Mouse (Mus musculus) urinary bladder, postnatal 14 days (tissue): Measurements from ENCODE around the gene Copz1.

Experiments
- DNase-seq: peaks from one replicate; pipeline ENCODE4 v3.0.0; 2021; ENCODE audit warnings: low spot score

Gene Copz1

GRCm38 (mm10) chr15:103308876-103309580, 36.5 kb downstream of the Copz1 start:
- DNase-seq = no peak

DNA sequence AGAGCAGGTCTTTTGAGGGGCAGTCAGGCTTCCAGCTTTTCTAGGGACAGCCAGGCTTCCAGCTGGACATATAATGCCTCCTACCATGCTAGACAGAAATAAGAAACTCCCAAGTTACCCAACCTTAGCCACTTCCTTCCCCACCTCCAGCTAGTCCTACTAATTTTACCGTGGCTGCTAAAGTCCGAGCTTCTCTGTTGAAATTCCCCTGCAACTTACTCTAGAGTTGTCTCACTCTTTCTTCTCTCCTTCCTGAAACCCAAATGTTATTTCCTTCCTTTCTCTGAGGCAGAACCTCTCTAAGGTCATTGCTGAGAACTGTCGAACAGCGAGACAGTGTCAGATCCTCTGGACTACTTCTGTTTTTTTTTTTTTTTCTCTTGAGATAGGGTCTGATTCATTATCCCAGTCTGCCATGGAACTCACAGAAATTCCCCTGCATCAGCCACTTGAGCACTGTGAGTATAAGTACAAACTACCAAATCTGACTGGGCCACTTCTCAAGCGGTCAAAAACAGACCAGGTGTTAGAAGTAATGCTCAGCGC, 37.9 kb downstream of the Copz1 start, which contains the start of gene Gpr84:
TSS of gene Gpr84 (minus strand) at position 248 of the 546 bp plus-strand sequence.
- no peak for DNase-seq

DNA sequence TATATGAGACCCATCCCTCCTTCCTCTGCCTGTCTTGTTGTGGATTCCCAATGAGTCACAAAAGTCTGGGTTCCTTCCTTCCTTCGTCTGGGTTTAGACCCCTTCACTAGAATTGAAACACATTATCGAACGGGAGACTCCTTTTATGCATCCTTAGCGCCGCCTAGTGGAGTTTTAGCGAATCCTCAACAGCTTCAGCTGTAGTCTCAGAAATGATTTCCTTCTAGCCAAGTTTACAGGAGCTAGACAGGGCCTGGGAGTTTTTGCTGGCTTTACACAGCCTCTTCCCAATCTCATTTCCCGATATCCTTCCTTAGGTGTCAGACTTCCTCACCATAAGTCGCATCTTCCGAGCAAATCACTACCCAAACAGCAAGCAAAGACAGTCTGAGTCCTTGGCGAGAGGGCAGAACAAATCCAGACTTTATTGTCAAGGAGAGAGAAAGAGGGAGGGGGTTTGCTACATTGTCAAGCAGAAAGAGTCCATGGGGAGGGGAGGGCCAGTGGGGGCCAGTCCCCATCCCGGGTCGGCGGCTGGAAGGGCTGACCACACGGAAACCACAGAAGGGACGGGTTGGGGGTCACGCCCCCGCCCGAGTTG, 41.1 kb downstream of the Copz1 start:
- peak; percentile 48 for DNase-seq

- no peak for DNase-seq
These were observed 41.7 kb downstream of the Copz1 start for GRCm38 (mm10) chr15:103314181-103314580.

GRCm38 (mm10) chr15:103315011-103315502, 42.5 kb downstream of the Copz1 start:
- peak; percentile 80 for DNase-seq

GRCm38 (mm10) chr15:103315979-103316776, 43.7 kb downstream of the Copz1 start:
- peak; percentile 62 for DNase-seq

DNA sequence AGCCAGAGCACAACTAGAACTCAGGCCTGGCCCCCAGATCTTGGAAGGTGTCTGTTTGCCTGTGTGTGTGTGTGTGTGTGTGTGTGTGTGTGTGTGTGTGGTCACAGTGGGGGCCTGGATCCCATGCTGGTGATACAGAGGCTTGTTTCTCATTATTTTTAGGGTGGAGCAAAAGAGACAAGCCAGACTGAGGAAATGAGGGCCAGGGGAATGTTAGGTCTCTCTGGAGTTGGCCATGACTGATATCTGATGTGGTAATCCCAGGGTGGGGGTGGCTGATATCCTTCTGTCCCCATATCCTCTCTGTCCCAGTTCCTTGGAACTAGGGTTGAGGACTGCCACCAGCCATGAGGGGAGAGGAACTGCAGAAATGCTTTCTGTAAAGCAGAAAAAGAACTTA, 44.6 kb downstream of the Copz1 start:
- DNase-seq = no peak

DNA sequence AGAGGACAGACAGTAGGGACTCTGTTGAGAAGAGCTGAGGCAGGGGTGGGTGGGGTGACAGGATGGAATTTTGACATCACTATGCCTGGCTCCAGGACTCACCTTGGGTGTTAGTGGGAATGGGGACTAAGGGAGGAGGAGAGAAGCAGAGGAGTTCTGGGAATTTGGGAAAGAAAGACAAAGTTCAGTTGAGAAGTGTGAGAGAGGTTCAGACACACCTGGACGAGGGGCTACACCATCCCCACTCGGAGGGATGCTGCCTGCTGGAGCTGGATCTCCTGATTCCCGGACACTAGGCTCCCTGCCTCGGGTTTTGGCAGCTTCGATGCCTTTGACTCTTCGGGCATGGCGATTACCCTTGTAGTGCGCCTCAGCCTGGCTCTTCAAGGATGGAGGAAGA, 45.2 kb downstream of the Copz1 start:
- no peak for DNase-seq

DNA sequence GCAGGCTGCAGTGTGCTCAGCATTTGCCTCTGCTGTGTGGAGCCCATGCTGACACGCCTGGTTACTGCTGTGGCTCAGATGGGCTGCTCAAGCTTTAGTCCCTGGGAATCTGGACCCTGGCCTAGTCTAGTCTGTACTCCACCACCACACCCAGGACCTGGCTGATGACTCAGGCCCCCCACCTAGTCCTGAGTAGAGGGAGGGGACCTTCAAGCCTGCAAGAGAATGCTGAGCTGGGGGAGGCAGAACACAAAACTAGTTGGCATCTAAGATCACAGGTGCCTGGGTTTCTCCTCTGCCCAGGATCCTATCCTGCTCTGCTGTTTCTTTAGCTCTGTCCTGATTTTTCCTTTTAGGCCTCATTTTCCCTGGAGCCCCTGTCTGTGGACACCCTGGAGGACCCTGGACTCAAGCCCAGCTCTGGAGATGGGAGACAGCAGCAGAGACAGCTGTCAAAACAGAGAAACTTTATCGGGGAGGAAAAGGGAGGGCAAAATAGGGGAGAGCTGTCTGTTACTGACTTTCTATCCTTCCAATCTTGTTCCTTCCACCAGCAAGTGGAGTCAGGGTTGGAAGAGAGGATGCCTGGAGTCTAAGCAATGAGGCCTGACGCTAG, 45.8 kb downstream of the Copz1 start:
- no peak for DNase-seq

DNA sequence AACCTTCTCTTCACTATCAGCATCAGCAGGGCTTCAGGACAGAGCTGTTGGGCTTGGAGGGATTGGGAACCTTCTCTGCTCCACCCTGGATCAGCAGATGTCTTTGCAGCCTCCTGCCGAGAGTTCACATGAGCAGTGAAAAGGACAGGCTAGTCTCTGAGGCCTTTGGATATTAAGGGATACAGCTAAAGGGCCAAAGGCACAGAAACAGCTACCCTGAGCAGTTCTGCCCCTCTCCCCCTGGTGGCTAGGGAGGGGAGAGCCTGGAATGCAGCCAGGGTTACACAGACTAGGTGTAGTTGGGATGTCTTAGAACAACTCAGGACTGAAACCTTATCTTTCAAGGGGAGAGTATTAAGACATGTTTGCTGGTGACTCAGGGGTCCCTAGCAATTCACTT, 48.6 kb downstream of the Copz1 start:
- DNase-seq = no peak

DNA sequence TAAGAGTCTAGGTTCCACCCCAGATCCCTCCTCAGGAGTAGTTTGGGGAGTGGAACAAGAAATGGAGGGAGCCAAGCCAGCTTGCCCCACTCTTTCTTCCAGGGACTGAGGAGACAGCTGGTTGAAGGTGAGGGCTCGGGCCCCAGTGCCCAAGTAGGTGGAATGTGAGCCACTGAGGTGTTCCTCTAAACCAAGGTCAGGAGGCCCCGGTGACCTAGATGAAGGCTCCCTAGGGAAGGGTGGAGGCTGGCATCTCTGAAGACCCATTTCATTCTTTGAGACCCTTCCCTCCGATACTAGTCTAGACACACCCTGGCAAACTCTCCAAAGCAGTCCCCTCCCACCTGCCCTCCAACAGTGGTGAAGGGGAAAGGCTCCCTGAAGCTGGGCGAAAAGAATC, 49.9 kb downstream of the Copz1 start:
- no peak for DNase-seq

DNA sequence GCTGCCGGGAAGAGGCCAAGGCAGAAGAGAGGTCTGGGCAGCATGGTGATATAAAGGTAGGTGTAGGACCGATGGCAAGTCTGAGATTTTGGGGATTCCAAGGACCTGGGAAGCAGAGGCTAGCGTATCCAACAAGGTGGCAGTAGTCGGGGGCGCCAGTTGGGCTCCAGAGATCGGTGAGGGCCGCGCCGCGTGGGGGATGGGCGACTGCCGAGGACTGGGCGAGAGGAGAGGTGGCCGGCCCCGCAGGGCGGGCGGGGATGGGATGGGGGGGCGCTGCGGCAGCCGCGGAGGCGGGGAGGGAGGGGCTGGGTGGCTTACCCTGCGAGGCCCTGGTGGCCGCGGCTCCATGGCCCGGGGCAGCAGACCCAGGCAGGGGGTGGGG, 50.5 kb downstream of the Copz1 start:
- peak; percentile 55 for DNase-seq

DNA sequence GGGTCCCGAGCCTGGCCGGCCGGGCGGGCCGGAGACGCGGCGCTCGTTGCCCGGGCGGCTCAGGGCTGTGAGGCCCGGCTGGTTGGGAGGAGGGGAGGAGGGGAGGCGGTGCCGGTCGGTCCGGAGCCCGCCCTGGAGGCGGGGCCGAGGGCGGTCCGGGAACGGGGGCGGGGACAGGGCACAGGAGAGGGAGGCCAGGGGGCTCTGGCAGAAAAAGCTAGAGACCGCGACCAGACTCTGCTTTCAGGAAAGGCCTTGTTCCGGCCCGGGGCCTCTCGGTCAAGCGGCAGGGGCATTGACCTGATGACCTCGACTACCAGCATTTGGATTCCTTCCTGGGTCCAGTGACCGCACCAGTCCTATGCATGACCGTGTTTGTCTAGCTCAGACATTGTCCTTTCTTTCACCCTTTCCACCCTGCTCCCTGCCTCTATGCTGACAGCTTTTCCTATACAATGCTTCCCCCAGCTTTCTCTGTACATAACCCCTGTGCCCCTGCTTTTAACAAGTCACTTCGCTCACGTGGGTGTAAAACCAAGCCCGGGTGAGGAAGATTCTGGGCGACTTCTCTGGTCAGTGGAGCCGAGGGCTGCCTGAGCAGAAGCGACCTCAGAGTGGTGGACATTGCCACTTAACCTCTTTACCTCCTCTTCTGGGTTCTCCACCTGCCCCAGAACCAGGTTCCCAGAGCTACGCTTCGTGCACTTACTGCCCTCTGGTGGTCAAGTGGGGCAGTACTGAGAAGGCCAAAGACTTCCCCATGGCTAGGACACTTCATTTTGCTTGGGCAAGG, 51.1 kb downstream of the Copz1 start:
- DNase-seq = peak; percentile 91

GRCm38 (mm10) chr15:103333081-103333615, 60.6 kb downstream of the Copz1 start:
- DNase-seq = no peak

DNA sequence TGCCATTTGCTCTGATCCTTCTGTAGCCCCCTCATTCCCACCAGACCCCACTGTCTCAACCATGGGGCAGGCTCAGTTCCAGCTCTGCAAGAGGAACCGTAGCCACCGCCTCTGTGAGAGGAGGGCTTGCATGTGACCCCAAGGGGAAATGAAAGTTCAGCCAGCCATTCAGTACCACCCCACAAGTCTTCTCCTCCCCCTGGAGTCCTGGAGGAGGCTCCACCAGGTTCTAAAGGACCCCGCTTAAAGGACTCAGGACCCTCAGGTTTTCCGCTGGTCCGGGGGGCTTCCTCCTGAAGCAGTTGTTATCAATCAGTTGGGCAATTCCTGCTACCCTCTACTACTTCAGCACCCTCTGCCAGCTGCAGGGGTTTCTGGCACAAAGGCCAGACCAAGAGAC, 61.2 kb downstream of the Copz1 start:
- DNase-seq = no peak

DNA sequence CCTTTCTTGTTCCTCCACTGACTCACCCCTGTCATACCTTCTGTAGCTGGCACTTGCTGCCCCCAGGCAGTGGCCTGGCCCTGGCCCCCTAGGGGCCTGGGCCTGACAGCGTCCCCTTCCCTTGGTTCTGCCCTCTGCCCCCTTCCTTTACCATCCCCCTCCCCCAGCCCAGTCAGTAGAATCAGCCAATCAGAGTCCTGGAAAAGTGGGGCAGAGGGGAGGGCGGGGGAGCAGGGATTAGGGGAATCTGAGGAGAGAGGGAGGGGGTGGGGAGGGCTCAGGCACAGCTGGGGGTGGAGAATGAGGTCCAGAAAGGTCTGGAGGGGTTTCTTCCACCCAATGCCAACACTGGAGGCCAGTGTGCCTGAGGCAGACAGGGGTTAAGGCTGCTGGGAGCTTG, 61.7 kb downstream of the Copz1 start:
- no peak for DNase-seq

DNA sequence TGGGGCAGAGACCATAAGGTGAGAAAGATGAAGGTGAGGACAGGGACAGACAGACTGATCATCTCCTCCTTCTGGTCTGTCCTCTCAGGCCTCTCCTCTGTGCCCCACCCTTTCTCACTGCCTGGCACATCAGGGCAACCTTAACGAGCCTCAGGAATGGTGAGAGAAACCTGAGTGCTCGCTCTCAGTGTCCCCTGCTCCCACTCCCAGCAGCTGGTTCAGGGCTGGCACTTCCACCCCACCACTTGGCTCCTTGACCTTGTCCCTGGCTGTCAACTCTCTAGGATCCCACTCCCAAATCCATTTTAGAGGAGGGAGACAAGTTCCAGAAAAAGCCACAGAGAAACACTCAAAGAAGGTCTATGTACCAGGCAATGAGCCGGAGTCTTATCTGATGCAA, 62.5 kb downstream of the Copz1 start:
- no peak for DNase-seq

DNA sequence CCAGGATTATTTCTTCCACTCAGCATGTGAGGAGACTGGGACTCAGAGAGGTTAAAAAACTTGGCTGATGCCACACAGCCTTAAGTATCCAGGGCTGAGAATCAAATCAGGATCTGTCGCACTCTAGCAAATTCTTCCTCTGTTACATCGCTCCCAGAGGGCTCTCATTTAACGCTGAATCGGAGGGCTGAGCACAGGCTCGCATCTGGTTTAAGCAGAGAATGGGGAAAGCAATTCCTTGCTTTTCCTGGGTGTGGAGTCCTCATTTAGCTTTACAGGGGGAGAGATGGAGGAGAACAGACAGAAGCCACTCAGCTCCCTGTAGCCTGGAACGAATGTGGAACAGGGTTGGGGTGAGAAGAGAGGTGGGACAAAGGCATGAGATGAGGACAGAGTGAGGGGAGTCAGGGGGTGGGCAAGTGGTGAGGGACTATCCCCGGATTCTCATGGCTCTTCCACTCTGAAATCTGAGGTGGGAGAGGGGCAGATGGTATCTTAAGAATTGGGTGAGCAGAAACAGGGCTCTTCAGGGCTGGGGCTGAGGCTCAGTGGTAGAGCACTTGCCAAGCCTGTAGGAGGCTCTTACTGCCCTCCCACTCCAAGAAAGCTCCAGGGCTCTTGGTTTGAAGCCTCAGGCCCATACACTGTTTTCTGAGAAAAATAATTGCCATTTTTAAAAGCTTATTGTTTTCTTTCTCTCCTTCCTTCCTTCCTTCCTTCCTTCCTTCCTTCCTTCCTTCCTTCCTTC, 63.1 kb downstream of the Copz1 start:
- DNase-seq = no peak

- DNase-seq = no peak
These were observed 64.6 kb downstream of the Copz1 start for GRCm38 (mm10) chr15:103336996-103337667.

DNA sequence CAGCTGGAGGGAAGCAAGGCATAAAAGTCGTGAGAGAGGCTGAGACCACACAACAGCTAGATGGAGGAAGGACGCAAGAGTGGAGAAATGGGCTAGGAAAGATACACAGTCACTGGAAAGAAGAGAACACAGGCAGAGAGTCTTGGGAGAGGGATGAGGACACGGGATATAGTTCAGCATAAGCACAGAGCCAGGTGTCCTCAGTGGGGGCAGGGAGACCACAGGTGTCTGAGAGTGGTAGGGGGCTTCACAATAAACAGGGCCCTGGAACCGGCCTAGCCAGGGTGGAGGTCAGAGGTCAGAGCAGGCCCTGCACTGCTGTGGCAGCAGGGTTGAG, 66.3 kb downstream of the Copz1 start:
- no peak for DNase-seq
